Mouse (Mus musculus) stomach, embryonic 16.5 days (tissue): ENCODE data around the gene Agpat2. TPM values are rescaled to one million over a fixed set of nuclear protein-coding genes. Genes with fewer than 3 reads are reported as not detected.

Experiments used
- ATAC-seq: fragments of 200-750 bp; cut with Nextera tagmentation; 2 replicates; pipeline ENCODE4 v1.8.0; 2017; ENCODE audit warnings: moderate number of reproducible peaks, moderate TSS enrichment; ENCODE audit not compliant: insufficient read depth, low FRiP score
- H3K27ac ChIP-seq: fragments of 300-500 bp; sonication (generic); 2 replicates; pipeline ENCODE4 v1.5.1; 2014; ENCODE audit warnings: low read length
- H3K27me3 ChIP-seq: fragments of 300-500 bp; sonication (generic); 2 replicates; pipeline ENCODE4 v1.6.1; 2014; ENCODE audit warnings: low read length, control low read depth, mixed read lengths; ENCODE audit not compliant: control insufficient read depth, insufficient read depth
- H3K36me3 ChIP-seq: fragments of 300-500 bp; sonication (generic); 2 replicates; pipeline ENCODE4 v1.6.1; 2014; ENCODE audit warnings: low read length; ENCODE audit not compliant: control insufficient read depth, insufficient read depth
- H3K4me1 ChIP-seq: fragments of 300-500 bp; sonication (generic); 2 replicates; pipeline ENCODE4 v1.6.1; 2014; ENCODE audit warnings: low read length, control low read depth, mixed read lengths; ENCODE audit not compliant: control insufficient read depth, insufficient read depth
- H3K4me2 ChIP-seq: fragments of 300-500 bp; sonication (generic); 2 replicates; pipeline ENCODE4 v1.6.1; 2014; ENCODE audit warnings: low read depth, low read length, mixed read lengths
- H3K4me3 ChIP-seq: fragments of 300-500 bp; sonication (generic); replicated peaks from 2 replicates; pipeline ENCODE4 v1.5.1; 2014; ENCODE audit warnings: mild to moderate bottlenecking, low read length
- H3K9ac ChIP-seq: fragments of 300-500 bp; sonication (generic); 2 replicates; pipeline ENCODE4 v1.6.1; 2014; ENCODE audit warnings: low read length
- H3K9me3 ChIP-seq: fragments of 300-500 bp; sonication (generic); replicated peaks from 2 replicates; pipeline ENCODE4 v1.6.1; 2016; ENCODE audit warnings: low read length, control low read depth; ENCODE audit not compliant: control insufficient read depth
- WGBS: fragments of 180-500 bp; shearing (Covaris S2); extraction: QIAGEN DNeasy Blood & Tissue Kit; methylation state at CpG from one replicate; pipeline ENCODE4 v1.1.7; 2014; 5-methylcytosine and 5-hydroxymethylcytosine counted together
- polyA plus RNA-seq: library from polyadenylated mRNA; unstranded; fragments of >200 nt; fragmentation: Nextera tagmentation; extraction: Ambion mirVana; gene quantifications from 2 replicates; pipeline ENCODE4 v1.2.1, GENCODE M21; 2015

Gene Agpat2
- polyA plus RNA-seq, 1 experiment from 2014 or later: 66.8 TPM

DNA sequence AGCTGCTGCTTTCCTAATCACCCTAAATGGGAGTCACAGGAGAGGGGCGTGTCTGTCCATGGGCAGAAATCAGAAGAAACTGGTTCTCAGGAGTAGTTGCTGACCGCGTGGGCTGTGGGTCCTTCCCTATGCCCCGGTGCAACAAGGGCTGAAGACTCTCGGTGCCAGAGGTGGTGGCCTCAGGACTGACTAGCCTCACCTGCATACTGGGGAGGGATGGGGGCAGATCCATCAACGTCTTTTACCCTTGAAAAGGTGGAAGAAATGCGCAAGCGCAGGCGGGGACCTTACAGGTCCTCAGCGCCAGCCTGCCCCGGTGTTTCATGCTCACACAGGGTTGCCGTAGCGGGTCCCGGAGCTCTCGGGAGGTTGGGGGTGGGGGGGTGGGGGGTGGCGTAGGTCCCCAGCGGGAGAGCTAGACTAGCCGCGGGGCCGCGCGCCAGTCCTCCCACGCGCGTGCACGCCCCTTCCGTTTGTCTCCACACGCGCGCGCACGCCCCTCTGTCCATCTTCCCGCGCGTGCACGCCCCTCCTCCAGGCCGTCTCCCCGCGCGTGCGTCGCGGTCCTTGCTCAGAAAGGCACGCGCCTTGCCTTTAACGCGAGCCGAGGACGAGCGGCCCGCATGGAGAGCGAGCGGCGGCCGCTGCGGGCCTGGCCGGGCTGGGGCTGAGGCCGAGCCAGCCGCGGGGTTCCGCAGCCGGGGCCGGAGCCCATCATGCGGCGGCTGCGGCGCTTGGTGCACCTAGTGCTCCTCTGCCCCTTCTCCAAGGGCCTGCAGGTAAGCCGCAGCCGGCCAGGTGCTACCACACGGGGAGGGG is 23.9 kb upstream of the Agpat2 start, which contains the start of gene Fam69b:
Gene Fam69b, plus strand, starts transcription at position 537 of the 819 bp plus-strand sequence.
- Histone ChIP-seq H3K27me3 (no peaks in the 10 kb centered on the region), H3K4me2 (peak within 1 kb of the TSS; percentile 83), H3K9me3 (no peaks in the 10 kb centered on the region), H3K27ac (0 out of 2 replicates have a peak within 1 kb of the TSS, but pooled peaks have one; percentile 4), H3K36me3 (no peaks in the 10 kb centered on the region), H3K4me3 (peak within 1 kb of the TSS; percentile 52), H3K9ac (peak within 1 kb of the TSS; percentile 80), H3K4me1 (peaks cover 19% of the 10 kb centered on the region; the same call in 1 of the 2 replicates)
- WGBS: under 1% methylated on average over 67 of the region's 70 CpGs
- peak; percentile 59; the same call in 1 of the 2 replicates for ATAC-seq

DNA sequence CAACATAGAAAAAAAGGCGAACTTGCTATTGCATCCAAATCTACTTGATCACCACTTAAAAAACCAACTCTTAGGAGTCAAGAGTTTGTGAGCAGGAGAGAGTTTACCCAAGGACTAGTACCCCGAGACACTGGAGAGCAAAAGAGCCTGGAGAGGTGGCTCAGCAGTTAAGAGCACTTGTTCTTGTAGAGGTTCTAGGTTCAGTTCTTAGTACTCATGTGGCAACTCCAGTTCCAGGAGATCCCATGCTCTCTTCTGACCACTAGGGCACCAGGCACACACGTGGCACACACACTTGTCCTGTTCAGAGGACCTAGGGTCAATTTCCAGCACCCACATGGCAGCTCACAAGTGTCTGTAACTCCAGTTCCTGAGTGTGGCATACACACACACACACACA is 21.9 kb upstream of the Agpat2 start:
- Histone ChIP-seq H3K4me2 (no peak overlapping the region), H3K4me3 (no peak overlapping the region), H3K36me3 (no peaks in the 10 kb centered on the region), H3K9me3 (no peaks in the 10 kb centered on the region), H3K27me3 (no peaks in the 10 kb centered on the region), H3K4me1 (peaks cover 19% of the 10 kb centered on the region; the same call in 1 of the 2 replicates), H3K9ac (no peak overlapping the region), H3K27ac (no peak overlapping the region)
- 70% methylated on average over 3 of the region's 3 CpGs for WGBS
- no peak for ATAC-seq

DNA sequence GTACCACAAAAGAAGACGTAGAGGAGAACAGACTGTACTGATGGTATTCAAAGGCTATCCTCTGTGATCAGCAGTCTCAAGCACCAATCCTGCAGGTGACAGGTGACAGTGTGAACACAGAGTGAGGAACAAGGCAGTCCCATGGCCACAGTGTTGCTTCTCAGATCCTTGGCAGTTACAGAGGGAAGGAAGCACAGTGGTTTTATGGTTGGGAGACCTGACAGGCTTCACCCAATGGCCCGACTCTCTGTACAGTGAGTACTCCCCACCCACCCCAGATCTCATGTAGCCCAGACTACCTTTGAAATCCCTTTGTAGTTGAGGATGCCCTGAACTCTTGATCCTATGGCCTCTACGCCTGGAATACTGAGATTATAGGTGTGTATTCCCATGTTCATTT is 21.2 kb upstream of the Agpat2 start:
- 71% methylated on average over 3 of the region's 3 CpGs for WGBS
- Histone ChIP-seq H3K27me3 (no peaks in the 10 kb centered on the region), H3K4me2 (no peak overlapping the region), H3K4me3 (no peak overlapping the region), H3K4me1 (peaks cover 19% of the 10 kb centered on the region; the same call in 1 of the 2 replicates), H3K9ac (no peak overlapping the region), H3K36me3 (no peaks in the 10 kb centered on the region), H3K9me3 (no peaks in the 10 kb centered on the region), H3K27ac (no peak overlapping the region)
- ATAC-seq: no peak

DNA sequence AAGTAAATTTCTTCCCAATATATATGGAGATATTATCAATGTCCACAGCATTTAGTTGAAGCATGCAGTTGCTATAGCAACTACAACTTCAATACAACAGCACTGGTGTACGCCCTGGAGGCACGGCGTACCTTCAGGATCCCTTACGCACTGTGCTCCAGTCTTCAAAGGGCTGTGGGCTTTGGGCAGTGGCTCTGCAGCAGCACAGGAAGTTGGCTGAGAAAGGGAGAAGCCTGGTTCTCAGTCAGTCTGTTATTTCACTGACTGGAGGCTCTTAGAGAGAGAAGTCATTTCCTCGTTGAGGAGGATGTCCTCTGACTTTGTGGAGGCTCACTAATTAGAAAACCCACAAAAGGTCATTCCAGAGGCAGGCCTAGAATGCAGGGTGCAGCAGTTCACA is 18.8 kb upstream of the Agpat2 start:
- no peaks in the 10 kb centered on the region for H3K36me3 ChIP-seq
- WGBS: 52% methylated on average over 5 of the region's 5 CpGs
- no peak overlapping the region for H3K4me2 ChIP-seq
- no peak overlapping the region for H3K27ac ChIP-seq
- ATAC-seq: no peak
- H3K4me3 ChIP-seq: no peak overlapping the region
- H3K9me3 ChIP-seq: no peaks in the 10 kb centered on the region
- peaks cover 5% of the 10 kb centered on the region; the same call in 1 of the 2 replicates for H3K4me1 ChIP-seq
- no peak overlapping the region for H3K9ac ChIP-seq
- no peaks in the 10 kb centered on the region for H3K27me3 ChIP-seq

DNA sequence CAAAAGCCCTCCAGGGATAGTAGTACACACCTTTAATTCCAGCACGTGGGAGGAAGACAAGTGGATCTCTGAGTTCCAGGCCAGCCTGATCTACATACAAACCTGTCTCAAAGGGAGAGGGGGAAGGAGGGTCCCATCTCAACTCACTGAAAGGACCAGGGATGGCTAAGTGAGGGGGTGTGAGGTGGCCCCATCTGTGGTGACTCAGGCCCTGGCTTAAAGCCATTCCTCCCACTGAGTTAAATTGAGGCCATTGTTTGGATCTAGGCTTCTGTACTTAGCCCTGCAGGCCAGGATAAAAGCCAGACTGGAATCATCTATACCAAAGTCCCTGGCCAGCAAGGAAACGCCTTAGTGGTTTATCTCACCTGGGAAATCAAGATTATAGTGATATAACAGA is 17.0 kb upstream of the Agpat2 start:
- ATAC-seq: no peak; the same call in 1 of the 2 replicates
- 48% methylated on average over 2 of the region's 2 CpGs for WGBS
- no peak overlapping the region for H3K9ac ChIP-seq

DNA sequence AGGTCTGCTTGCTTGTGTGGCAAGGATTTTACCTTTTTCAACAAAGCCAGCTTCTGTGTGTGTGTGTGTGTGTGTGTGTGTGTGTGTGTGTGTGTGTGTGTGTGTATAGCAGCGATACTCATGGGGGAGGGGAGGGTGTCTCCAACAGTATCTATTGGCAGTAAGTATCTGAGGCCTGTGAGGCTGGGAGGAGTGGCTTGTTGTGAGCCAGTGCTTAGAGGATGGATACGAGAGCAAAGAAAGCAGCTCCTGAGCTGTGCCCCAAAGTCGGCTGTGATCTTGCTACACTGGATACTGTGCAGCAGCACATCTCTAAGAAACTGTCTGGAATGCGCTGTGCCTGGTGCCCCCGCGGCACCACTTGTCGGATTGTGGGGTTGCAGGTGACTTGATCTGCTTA is 13.7 kb upstream of the Agpat2 start:
- no peak for ATAC-seq
- Histone ChIP-seq H3K27me3 (no peaks in the 10 kb centered on the region), H3K36me3 (no peaks in the 10 kb centered on the region), H3K9me3 (no peaks in the 10 kb centered on the region), H3K4me1 (no peaks in the 10 kb centered on the region), H3K4me3 (no peak overlapping the region), H3K27ac (no peak overlapping the region), H3K4me2 (no peak overlapping the region), H3K9ac (no peak overlapping the region)
- 54% methylated on average over 7 of the region's 7 CpGs for WGBS

More for the DNA sequence above, 17.0 kb upstream of the Agpat2 start:
- no peaks in the 10 kb centered on the region for H3K27me3 ChIP-seq
- H3K4me2 ChIP-seq: no peak overlapping the region
- H3K27ac ChIP-seq: no peak overlapping the region
- no peak overlapping the region for H3K4me3 ChIP-seq
- H3K36me3 ChIP-seq: no peaks in the 10 kb centered on the region
- no peaks in the 10 kb centered on the region for H3K9me3 ChIP-seq
- no peaks in the 10 kb centered on the region for H3K4me1 ChIP-seq

DNA sequence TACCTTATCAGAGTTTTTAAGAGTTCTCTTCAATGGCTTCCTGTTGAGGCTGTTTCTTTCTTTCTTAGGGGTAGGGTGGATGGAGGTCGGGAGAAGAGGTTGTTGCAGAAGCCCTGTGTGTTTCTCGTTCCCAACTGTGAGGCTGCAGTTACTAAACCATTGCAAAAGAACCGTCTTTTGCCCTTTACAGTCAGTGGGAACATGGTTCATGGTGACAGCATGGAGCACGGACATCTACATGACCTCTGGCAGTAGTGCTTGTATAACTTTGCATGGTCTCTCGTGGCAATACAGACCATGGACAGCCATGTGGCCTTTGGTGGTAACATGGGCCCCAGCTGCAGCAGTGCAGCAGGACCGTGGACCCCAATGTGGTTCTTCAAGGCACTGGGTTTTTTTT is 13.1 kb upstream of the Agpat2 start:
- no peak for ATAC-seq
- no peaks in the 10 kb centered on the region for H3K36me3 ChIP-seq
- WGBS: 76% methylated on average over 6 of the region's 6 CpGs
- H3K9ac ChIP-seq: no peak overlapping the region
- no peaks in the 10 kb centered on the region for H3K9me3 ChIP-seq
- H3K27me3 ChIP-seq: no peaks in the 10 kb centered on the region
- no peak overlapping the region for H3K27ac ChIP-seq
- H3K4me3 ChIP-seq: no peak overlapping the region
- H3K4me2 ChIP-seq: no peak overlapping the region
- H3K4me1 ChIP-seq: no peaks in the 10 kb centered on the region

DNA sequence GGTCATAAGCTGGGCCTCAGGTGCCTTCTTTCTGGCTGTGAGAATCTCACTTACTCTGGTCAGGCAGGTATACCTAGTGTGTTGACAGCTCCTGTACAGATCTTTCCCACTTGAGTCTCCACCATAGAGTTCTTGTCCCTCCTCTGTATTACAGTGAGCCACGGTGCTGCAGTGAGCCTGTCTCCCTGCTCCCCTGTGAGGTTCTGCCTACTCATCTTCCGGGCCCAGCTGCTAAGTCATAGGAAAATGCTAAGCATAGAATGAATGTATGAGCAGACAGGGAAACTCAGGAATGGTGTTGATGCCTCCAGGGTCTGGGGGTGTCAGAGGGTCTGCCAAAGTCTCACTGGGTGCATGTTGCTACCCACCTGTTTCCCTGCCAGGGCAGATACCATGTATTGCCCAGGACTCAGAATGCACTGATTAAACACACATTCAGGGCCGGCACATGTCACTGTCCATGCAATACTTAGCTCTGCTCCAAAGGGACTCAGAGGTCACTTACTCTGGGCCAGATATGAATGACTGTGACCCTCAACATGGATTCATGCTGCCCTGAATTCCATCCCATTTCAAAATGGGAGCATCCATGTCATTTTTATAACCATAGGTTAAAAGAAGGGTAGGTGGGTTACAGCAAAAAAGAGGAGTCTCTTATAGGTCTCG is 11.4 kb upstream of the Agpat2 start:
- Histone ChIP-seq H3K4me3 (no peak overlapping the region), H3K27ac (no peak overlapping the region), H3K4me2 (no peak overlapping the region), H3K9me3 (no peaks in the 10 kb centered on the region), H3K9ac (no peak overlapping the region), H3K27me3 (no peaks in the 10 kb centered on the region), H3K36me3 (no peaks in the 10 kb centered on the region), H3K4me1 (no peaks in the 10 kb centered on the region)
- WGBS: 81% methylated on average over 4 of the region's 4 CpGs
- no peak for ATAC-seq

DNA sequence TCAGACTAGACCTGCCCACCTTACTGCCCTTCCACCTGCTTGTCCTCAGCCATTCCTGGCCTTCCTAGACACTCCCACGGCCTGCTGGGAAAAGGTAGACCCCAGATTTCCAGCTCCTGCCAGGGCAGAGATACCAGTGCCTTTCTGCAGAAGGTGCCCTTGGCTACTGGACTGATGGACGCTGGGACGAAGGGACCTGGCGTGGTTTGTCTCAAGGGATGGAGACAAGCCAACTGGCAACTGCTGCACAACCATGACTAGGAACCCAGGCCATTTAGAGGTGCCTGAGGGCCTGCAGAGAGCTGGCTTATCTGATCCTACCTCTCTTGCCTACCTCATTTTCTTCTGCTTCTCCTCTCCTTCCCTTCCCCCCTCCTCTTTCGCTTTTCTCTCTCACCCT is 10.7 kb upstream of the Agpat2 start:
- Histone ChIP-seq H3K4me1 (no peaks in the 10 kb centered on the region), H3K4me2 (no peak overlapping the region), H3K9ac (no peak overlapping the region), H3K27ac (no peak overlapping the region), H3K36me3 (no peaks in the 10 kb centered on the region), H3K9me3 (no peaks in the 10 kb centered on the region), H3K4me3 (no peak overlapping the region), H3K27me3 (no peaks in the 10 kb centered on the region)
- WGBS: 79% methylated on average over 5 of the region's 5 CpGs
- ATAC-seq: no peak
